Mouse (Mus musculus): ENCODE data around the gene Cdk20. TPM values are rescaled to one million over a fixed set of nuclear protein-coding genes. Genes with fewer than 3 reads are reported as not detected.

The Cdk20 gene
- polyA plus RNA-seq, 1 experiment from 2014 or later = 25.1 TPM

- Histone ChIP-seq H3K27me3 (no peaks in the 10 kb centered on the region), H3K9me3 (no peaks in the 10 kb centered on the region), H3K27ac (replicated peaks) (no peak overlapping the region), H3K4me2 (replicated peaks) (no peak overlapping the region), H3K9ac (replicated peaks) (no peak overlapping the region), H3K4me1 (no peaks in the 10 kb centered on the region), H3K36me3 (no peaks in the 10 kb centered on the region), H3K4me3 (no peak overlapping the region)
- ATAC-seq (replicated peaks) = no peak
- 89% methylated on average over 14 of the region's 14 CpGs for WGBS
These were observed 26.1 kb downstream of the Cdk20 start for GRCm38 (mm10) chr13:64458181-64458580.

DNA sequence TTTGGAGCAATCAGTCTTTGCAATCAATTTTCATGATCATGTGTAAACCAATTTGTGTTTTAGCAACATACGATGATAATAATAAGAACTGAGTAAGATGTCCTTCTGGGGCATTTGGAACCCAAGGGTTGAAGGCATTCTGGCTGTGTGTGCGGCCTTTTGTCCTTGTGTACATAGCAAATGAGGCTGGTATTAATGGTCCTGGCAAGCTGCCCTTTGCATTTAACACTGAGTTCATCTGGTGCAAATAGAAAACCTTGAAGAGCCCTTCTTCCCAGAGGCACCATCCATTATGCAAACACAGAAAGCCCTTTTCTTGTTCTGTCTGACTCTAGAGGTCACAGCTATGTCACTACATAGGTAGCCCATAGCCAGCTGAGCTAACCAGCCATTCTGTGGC lies 30.5 kb downstream of the Cdk20 start:
- H3K9ac ChIP-seq (replicated peaks) = no peak overlapping the region
- no peaks in the 10 kb centered on the region for H3K36me3 ChIP-seq
- H3K9me3 ChIP-seq = no peaks in the 10 kb centered on the region
- H3K4me2 ChIP-seq (replicated peaks) = no peak overlapping the region
- WGBS = 68% methylated on average over 2 of the region's 2 CpGs
- H3K27ac ChIP-seq (replicated peaks) = no peak overlapping the region
- ATAC-seq (replicated peaks) = no peak
- H3K4me3 ChIP-seq = no peak overlapping the region
- H3K27me3 ChIP-seq = no peaks in the 10 kb centered on the region
- no peaks in the 10 kb centered on the region for H3K4me1 ChIP-seq

GRCm38 (mm10) chr13:64465166-64465565 lies 33.1 kb downstream of the Cdk20 start:
- no peak overlapping the region for H3K9ac ChIP-seq (replicated peaks)
- H3K27me3 ChIP-seq = no peaks in the 10 kb centered on the region
- no peak overlapping the region for H3K4me3 ChIP-seq
- ATAC-seq (replicated peaks) = no peak
- no peak overlapping the region for H3K4me2 ChIP-seq (replicated peaks)
- no peaks in the 10 kb centered on the region for H3K4me1 ChIP-seq
- H3K36me3 ChIP-seq = no peaks in the 10 kb centered on the region
- WGBS = 65% methylated on average over 9 of the region's 9 CpGs
- H3K9me3 ChIP-seq = no peaks in the 10 kb centered on the region
- H3K27ac ChIP-seq (replicated peaks) = no peak overlapping the region

DNA sequence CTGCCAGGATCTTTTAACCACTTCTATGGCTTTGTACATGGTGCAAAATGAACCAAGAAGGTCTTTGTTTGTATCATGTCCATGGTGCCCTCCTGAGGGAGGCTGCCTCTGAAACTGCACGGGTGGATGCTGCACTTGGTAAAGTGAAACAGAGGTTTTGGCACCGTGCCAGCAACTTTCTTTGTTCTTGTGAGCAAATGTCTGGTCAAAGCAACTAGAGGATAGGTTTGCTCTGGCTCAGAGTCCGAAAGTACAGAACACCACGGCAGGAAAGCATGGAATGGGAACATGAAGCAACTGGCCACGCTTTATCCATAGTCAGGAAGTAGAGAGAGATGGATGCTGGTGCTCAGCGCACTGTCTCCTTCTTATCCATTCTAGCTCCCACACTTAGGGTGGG lies 35.8 kb downstream of the Cdk20 start:
- ATAC-seq (replicated peaks) = no peak
- Histone ChIP-seq H3K27ac (replicated peaks) (no peak overlapping the region), H3K4me3 (no peak overlapping the region), H3K36me3 (no peaks in the 10 kb centered on the region), H3K9ac (replicated peaks) (no peak overlapping the region), H3K27me3 (no peaks in the 10 kb centered on the region), H3K4me2 (replicated peaks) (no peak overlapping the region), H3K4me1 (no peaks in the 10 kb centered on the region), H3K9me3 (no peaks in the 10 kb centered on the region)
- WGBS = 60% methylated on average over 6 of the region's 6 CpGs

DNA sequence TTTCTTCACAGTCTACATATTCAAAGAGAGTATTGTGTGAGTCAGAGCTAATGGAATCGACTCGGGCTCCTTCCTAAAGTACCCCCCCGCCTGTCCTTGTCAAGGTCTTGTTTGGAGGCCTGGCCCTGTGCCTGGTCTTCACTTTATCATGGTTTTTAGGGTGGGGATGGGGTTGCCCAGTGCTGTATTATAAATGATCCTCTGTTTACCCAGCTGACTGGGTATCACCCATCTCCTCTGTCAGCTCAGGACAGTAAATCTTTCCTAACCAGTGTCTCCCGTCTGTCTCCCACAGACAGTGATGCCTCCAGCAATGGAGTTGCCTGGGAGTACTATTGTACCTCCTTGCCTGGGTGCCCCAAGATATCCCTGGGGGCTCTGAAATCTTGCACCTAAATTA lies 45.9 kb downstream of the Cdk20 start:
- Histone ChIP-seq H3K4me1 (no peaks in the 10 kb centered on the region), H3K27me3 (no peaks in the 10 kb centered on the region), H3K9me3 (no peaks in the 10 kb centered on the region), H3K4me2 (replicated peaks) (no peak overlapping the region), H3K9ac (replicated peaks) (no peak overlapping the region), H3K36me3 (no peaks in the 10 kb centered on the region), H3K4me3 (no peak overlapping the region), H3K27ac (replicated peaks) (no peak overlapping the region)
- ATAC-seq (replicated peaks) = no peak
- 67% methylated on average over 4 of the region's 4 CpGs for WGBS

DNA sequence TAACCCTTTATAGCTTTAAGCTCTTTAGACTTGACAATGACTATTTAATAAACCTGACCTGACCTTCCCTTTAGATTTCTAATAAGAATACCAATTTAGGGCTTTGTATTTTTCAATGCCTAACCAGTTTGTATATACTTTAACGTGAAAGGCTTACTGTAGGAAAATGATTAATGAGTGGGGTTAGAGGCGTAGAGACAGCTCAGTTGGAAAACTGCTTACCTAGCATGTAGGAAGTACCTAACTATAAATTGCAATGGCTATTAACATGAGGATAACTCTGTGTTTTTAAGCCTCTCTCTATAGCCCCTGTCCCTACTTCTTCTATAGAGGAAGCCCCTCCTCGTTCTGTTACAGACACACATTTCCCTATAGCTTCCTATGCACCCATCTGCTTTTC lies 47.8 kb downstream of the Cdk20 start:
- Histone ChIP-seq H3K27ac (replicated peaks) (no peak overlapping the region), H3K27me3 (no peaks in the 10 kb centered on the region), H3K4me3 (no peak overlapping the region), H3K36me3 (no peaks in the 10 kb centered on the region), H3K4me1 (no peaks in the 10 kb centered on the region), H3K4me2 (replicated peaks) (no peak overlapping the region), H3K9ac (replicated peaks) (no peak overlapping the region), H3K9me3 (no peaks in the 10 kb centered on the region)
- 75% methylated on average over 3 of the region's 3 CpGs for WGBS
- ATAC-seq (replicated peaks) = no peak

DNA sequence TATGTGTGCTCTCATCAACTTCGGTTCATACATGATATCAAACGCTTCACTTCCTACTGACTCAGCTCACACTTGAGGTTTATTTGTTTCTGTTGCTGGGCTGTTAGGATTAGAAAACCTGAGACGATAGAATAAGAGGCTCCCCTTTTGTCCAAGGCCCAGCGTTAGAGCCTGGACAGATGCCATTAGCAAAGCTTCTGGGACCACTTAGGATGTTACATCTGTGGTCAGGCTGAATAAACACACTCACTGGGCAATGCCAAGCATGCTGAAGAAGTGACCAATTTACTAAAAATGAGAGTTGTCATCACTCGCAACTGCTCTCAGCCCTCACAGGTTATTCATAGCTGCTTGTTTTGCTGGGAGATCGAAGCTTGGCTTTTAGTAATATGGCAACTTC lies 57.8 kb downstream of the Cdk20 start:
- no peaks in the 10 kb centered on the region for H3K4me1 ChIP-seq
- H3K27me3 ChIP-seq = no peaks in the 10 kb centered on the region
- H3K36me3 ChIP-seq = no peaks in the 10 kb centered on the region
- ATAC-seq (replicated peaks) = no peak
- H3K9me3 ChIP-seq = no peaks in the 10 kb centered on the region
- 72% methylated on average over 6 of the region's 6 CpGs for WGBS
- no peak overlapping the region for H3K27ac ChIP-seq (replicated peaks)
- H3K4me3 ChIP-seq = no peak overlapping the region
- no peak overlapping the region for H3K9ac ChIP-seq (replicated peaks)
- no peak overlapping the region for H3K4me2 ChIP-seq (replicated peaks)

Other genes with a start within 250 kb of the Cdk20 start
- gene Cdc14b, start 157.0 kb upstream of the Cdk20 start, polyA plus RNA-seq (2015; fragmentation: Nextera tagmentation; extraction: Ambion mirVana) = 2.8 and 3.0 TPM in 2 replicates
- 10.2 and 10.3 TPM in 2 replicates for gene Aaed1, start 119.6 kb upstream of the Cdk20 start, polyA plus RNA-seq (2015; fragmentation: Nextera tagmentation; extraction: Ambion mirVana)
- gene Ctsl, start 61.4 kb upstream of the Cdk20 start, polyA plus RNA-seq (2015; fragmentation: Nextera tagmentation; extraction: Ambion mirVana) = 101 and 112 TPM in 2 replicates
- gene Fam240b, start 65.5 kb downstream of the Cdk20 start, polyA plus RNA-seq (2015; fragmentation: Nextera tagmentation; extraction: Ambion mirVana) = not detected in 2 replicates

Measured in forebrain, embryonic 15.5 days (tissue).